Mouse (Mus musculus) retina, embryonic 14.5 days (tissue): ENCODE measurements around the gene Sqstm1.
A peak's percentile ranks its signal among the peaks of the same experiment; 100 is the strongest.

Experiments used
- DNase-seq: peaks from one replicate; pipeline ENCODE4 v3.0.0-alpha.2; 2015; ENCODE audit warnings: low spot score

Sqstm1 gene

GRCm38 (mm10) chr11:50211322-50212059 is 864 bp upstream of the Sqstm1 start:
- DNase-seq: no peak

- peak; percentile 93 for DNase-seq
Observed at GRCm38 (mm10) chr11:50210101-50210504, 524 bp downstream of the Sqstm1 start.

GRCm38 (mm10) chr11:50208039-50208438 is 2.6 kb downstream of the Sqstm1 start:
- DNase-seq: no peak

- DNase-seq: no peak
Observed at GRCm38 (mm10) chr11:50207344-50207743, 3.3 kb downstream of the Sqstm1 start.

GRCm38 (mm10) chr11:50206037-50206436 is 4.6 kb downstream of the Sqstm1 start:
- DNase-seq: no peak

GRCm38 (mm10) chr11:50205434-50205833 is 5.2 kb downstream of the Sqstm1 start:
- no peak for DNase-seq

- DNase-seq: no peak
Observed at GRCm38 (mm10) chr11:50203302-50203827, 7.3 kb downstream of the Sqstm1 start.

GRCm38 (mm10) chr11:50201590-50201989 is 9.0 kb downstream of the Sqstm1 start:
- no peak for DNase-seq

- no peak for DNase-seq
Observed at GRCm38 (mm10) chr11:50200613-50201012, 10.0 kb downstream of the Sqstm1 start.

GRCm38 (mm10) chr11:50198916-50199315 is 11.7 kb downstream of the Sqstm1 start:
- no peak for DNase-seq

GRCm38 (mm10) chr11:50198219-50198846 is 12.3 kb downstream of the Sqstm1 start:
- DNase-seq: no peak

GRCm38 (mm10) chr11:50197500-50197899 is 13.1 kb downstream of the Sqstm1 start:
- no peak for DNase-seq

- DNase-seq: no peak
Observed at GRCm38 (mm10) chr11:50194793-50195192, 15.8 kb downstream of the Sqstm1 start.

GRCm38 (mm10) chr11:50194070-50194469 is 16.6 kb downstream of the Sqstm1 start:
- no peak for DNase-seq

GRCm38 (mm10) chr11:50192278-50192677 is 18.3 kb downstream of the Sqstm1 start:
- no peak for DNase-seq

GRCm38 (mm10) chr11:50190362-50190761 is 20.3 kb downstream of the Sqstm1 start:
- DNase-seq: no peak

GRCm38 (mm10) chr11:50188682-50189081 is 21.9 kb downstream of the Sqstm1 start:
- DNase-seq: no peak

- no peak for DNase-seq
Observed at GRCm38 (mm10) chr11:50184788-50185187, 25.8 kb downstream of the Sqstm1 start.

GRCm38 (mm10) chr11:50182702-50183101 is 27.9 kb downstream of the Sqstm1 start:
- DNase-seq: no peak

GRCm38 (mm10) chr11:50180478-50181231 is 30.0 kb downstream of the Sqstm1 start:
- DNase-seq: no peak

GRCm38 (mm10) chr11:50178532-50179488 is 31.8 kb downstream of the Sqstm1 start:
- DNase-seq: no peak
